Mouse (Mus musculus) midbrain, embryonic 16.5 days (tissue): ENCODE data around the gene Ednra. TPM values are rescaled to one million over a fixed set of nuclear protein-coding genes. Genes with fewer than 3 reads are reported as not detected.

Experiments used
- ATAC-seq: fragments of 200-750 bp; cut with Nextera tagmentation; 2 replicates; pipeline ENCODE4 v1.8.0; 2017; ENCODE audit warnings: moderate TSS enrichment
- H3K27ac ChIP-seq: fragments of 300-500 bp; sonication (generic); 2 replicates; pipeline ENCODE4 v1.5.1; 2014; ENCODE audit warnings: mild to moderate bottlenecking, low read length, mixed read lengths
- H3K27me3 ChIP-seq: fragments of 300-500 bp; sonication (generic); 2 replicates; pipeline ENCODE4 v1.6.1; 2014; ENCODE audit warnings: low read depth, low read length, mixed read lengths; ENCODE audit not compliant: control insufficient read depth, insufficient read depth
- H3K36me3 ChIP-seq: fragments of 300-500 bp; sonication (generic); 2 replicates; pipeline ENCODE4 v1.6.1; 2014; ENCODE audit warnings: mild to moderate bottlenecking, low read length, moderate library complexity, mixed read lengths; ENCODE audit not compliant: control insufficient read depth, insufficient read depth
- H3K4me1 ChIP-seq: fragments of 300-500 bp; sonication (generic); 2 replicates; pipeline ENCODE4 v1.6.1; 2014; ENCODE audit warnings: mild to moderate bottlenecking, low read length, mixed read lengths; ENCODE audit not compliant: control insufficient read depth, insufficient read depth
- H3K4me2 ChIP-seq: fragments of 300-500 bp; sonication (generic); 2 replicates; pipeline ENCODE4 v1.6.1; 2014; ENCODE audit warnings: mild to moderate bottlenecking, low read length, mixed read lengths
- H3K4me3 ChIP-seq: fragments of 300-500 bp; sonication (generic); 2 replicates; pipeline ENCODE4 v1.5.1; 2014; ENCODE audit warnings: low read depth, mild to moderate bottlenecking, low read length, moderate library complexity, mixed read lengths
- H3K9ac ChIP-seq: fragments of 300-500 bp; sonication (generic); 2 replicates; pipeline ENCODE4 v1.6.1; 2014; ENCODE audit warnings: low read depth, low read length, mixed read lengths
- H3K9me3 ChIP-seq: fragments of 300-500 bp; sonication (generic); replicated peaks from 2 replicates; pipeline ENCODE4 v1.6.1; 2014; ENCODE audit warnings: mild to moderate bottlenecking, low read length, mixed read lengths; ENCODE audit not compliant: control insufficient read depth, poor library complexity, severe bottlenecking
- WGBS: fragments of 180-500 bp; shearing (Covaris S2); extraction: QIAGEN DNeasy Blood & Tissue Kit; methylation state at CpG from one replicate; pipeline ENCODE4 v1.1.7; 2014; 5-methylcytosine and 5-hydroxymethylcytosine counted together
- polyA plus RNA-seq: library from polyadenylated mRNA; unstranded; fragments of >200 nt; fragmentation: Nextera tagmentation; extraction: Ambion mirVana; gene quantifications from 2 replicates; pipeline ENCODE4 v1.2.1, GENCODE M21; 2015

The Ednra gene
- polyA plus RNA-seq, 1 experiment from 2014 or later, result 5.1 TPM

DNA sequence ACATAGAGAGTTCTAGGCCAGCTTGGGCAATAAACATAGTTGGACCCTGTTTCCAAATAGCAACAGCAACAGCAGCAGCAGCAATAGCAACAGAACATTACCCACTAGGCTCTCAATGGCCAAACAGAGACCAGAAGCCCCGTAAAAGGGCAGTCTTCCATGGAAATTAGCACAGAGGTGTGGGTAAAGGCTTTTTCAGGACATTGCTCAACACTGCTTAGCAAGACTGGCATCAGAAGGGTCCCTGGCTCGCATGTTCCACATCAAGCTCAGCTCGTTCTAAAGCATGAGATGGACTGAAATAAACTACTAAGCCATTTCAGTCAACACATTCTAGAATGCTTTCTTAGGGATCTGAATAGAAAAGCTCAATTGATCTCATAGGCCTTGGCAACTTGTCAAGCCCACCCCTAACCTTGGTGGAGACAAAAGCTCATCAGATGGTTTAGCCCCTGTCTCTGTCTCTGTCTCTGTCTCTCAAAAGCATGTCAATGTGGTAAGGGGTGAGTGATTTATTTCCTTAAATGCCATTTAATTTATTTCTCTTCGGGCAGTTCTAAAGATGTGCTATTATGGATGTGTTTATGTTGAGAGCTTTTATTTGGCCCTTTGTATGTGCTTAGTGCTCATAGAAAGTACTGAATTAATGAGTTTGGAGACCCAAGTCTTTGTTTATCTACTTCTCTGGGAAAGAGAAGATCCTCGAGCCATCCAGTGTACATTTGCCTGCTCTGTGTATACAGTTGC is 84.0 kb downstream of the Ednra start:
- H3K4me3 ChIP-seq, result no peak overlapping the region
- no peak overlapping the region for H3K27ac ChIP-seq
- H3K4me1 ChIP-seq, result no peaks in the 10 kb centered on the region
- no peaks in the 10 kb centered on the region for H3K36me3 ChIP-seq
- WGBS, result 61% methylated on average over 5 of the region's 5 CpGs
- H3K27me3 ChIP-seq, result no peaks in the 10 kb centered on the region
- no peak for ATAC-seq
- no peak overlapping the region for H3K9ac ChIP-seq
- H3K9me3 ChIP-seq, result no peaks in the 10 kb centered on the region
- H3K4me2 ChIP-seq, result no peak overlapping the region

DNA sequence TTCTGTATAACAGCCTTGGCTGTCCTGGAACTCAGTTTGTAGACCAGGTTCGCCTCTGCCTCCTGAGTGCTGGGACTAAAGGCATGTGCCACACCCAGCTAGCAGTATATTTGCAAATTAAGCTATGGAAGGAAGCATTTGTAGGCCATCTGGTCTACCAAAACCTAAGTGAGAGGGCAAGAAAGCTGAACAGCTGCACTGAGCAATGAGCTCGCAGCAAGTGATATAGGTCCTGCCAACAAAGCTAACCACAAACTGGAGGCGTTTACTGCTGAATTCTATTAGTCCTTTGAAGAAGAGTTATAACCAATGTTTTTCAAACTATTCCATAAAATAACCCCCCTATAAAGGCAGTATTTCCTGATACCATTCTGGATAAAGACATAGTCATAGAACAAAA is 86.7 kb downstream of the Ednra start:
- WGBS, result 93% methylated on average over 3 of the region's 3 CpGs
- Histone ChIP-seq H3K4me3 (no peak overlapping the region), H3K4me2 (no peak overlapping the region), H3K9me3 (no peaks in the 10 kb centered on the region), H3K27ac (no peak overlapping the region), H3K27me3 (no peaks in the 10 kb centered on the region), H3K36me3 (no peaks in the 10 kb centered on the region), H3K4me1 (no peaks in the 10 kb centered on the region), H3K9ac (no peak overlapping the region)
- no peak for ATAC-seq

DNA sequence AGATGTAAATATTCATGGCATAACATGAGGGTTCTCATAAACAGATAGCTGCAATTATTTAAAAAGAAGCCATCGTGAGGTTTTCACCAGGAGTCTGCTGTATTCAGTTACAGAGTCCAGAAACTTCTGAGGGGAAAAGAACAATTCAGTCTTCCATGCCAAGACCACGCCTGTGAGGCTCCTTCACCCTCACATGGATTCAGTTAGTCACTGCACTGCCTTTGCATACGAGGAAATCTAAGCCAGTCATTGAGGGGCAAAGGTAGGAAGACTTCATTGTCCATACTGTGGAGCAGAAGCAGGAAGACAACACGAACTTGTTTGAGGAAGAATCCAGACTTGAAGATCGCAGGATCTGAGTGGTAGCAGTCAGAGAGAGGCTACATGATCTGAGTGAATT is 90.2 kb downstream of the Ednra start:
- H3K27me3 ChIP-seq, result no peaks in the 10 kb centered on the region
- H3K36me3 ChIP-seq, result no peaks in the 10 kb centered on the region
- H3K9ac ChIP-seq, result no peak overlapping the region
- no peak for ATAC-seq
- no peak overlapping the region for H3K27ac ChIP-seq
- H3K9me3 ChIP-seq, result no peaks in the 10 kb centered on the region
- H3K4me1 ChIP-seq, result no peaks in the 10 kb centered on the region
- H3K4me3 ChIP-seq, result no peak overlapping the region
- 80% methylated on average over 5 of the region's 5 CpGs for WGBS
- H3K4me2 ChIP-seq, result no peak overlapping the region

- Histone ChIP-seq H3K27ac (no peak overlapping the region), H3K27me3 (no peaks in the 10 kb centered on the region), H3K36me3 (no peaks in the 10 kb centered on the region), H3K4me2 (no peak overlapping the region), H3K9me3 (no peaks in the 10 kb centered on the region), H3K4me3 (no peak overlapping the region), H3K4me1 (no peaks in the 10 kb centered on the region), H3K9ac (no peak overlapping the region)
- no peak for ATAC-seq
- 88% methylated on average over 2 of the region's 2 CpGs for WGBS
Observed at GRCm38 (mm10) chr8:77633211-77633610, 91.1 kb downstream of the Ednra start.

GRCm38 (mm10) chr8:77630691-77631090 is 93.6 kb downstream of the Ednra start:
- no peak overlapping the region for H3K4me3 ChIP-seq
- H3K4me1 ChIP-seq, result no peaks in the 10 kb centered on the region
- no peak for ATAC-seq
- no peak overlapping the region for H3K27ac ChIP-seq
- no peaks in the 10 kb centered on the region for H3K36me3 ChIP-seq
- no peak overlapping the region for H3K4me2 ChIP-seq
- no peak overlapping the region for H3K9ac ChIP-seq
- 47% methylated on average over 3 of the region's 3 CpGs for WGBS
- no peaks in the 10 kb centered on the region for H3K27me3 ChIP-seq
- H3K9me3 ChIP-seq, result no peaks in the 10 kb centered on the region

- 16% methylated on average over 15 of the region's 15 CpGs for WGBS
- H3K4me2 ChIP-seq, result no peak overlapping the region
- H3K36me3 ChIP-seq, result no peaks in the 10 kb centered on the region
- H3K9me3 ChIP-seq, result no peaks in the 10 kb centered on the region
- H3K27ac ChIP-seq, result no peak overlapping the region; the same call in 1 of the 2 replicates
- no peaks in the 10 kb centered on the region for H3K27me3 ChIP-seq
- ATAC-seq, result peak; percentile 96
- H3K4me1 ChIP-seq, result no peaks in the 10 kb centered on the region
- H3K9ac ChIP-seq, result no peak overlapping the region
- no peak overlapping the region for H3K4me3 ChIP-seq
Observed at GRCm38 (mm10) chr8:77629858-77630537, 94.3 kb downstream of the Ednra start.

DNA sequence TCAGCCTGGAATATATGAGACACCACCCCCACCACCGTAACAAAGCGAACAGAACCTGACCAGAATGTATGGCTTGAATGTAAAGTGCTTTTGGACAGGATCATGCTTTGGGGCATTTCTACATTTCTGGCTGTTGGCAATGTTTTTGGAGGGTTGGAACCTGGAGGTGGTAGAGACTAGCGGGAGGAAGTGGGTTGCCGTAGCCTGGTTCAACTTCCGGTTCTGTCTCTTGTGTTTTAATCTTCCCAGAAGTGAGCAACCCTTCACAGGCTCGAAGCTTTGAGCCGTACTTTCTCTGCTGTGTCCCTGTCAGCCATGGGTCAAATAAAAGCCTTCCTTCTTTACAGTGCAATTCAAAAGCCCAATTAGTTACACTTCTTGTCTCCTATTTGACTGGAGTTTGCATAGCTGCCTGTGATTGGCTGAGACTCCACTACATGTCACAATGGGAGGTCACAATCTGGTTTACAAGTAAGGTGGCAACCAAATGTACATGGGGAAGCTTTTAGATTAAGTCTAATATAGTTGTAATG is 100.5 kb downstream of the Ednra start:
- 60% methylated on average over 7 of the region's 7 CpGs for WGBS

DNA sequence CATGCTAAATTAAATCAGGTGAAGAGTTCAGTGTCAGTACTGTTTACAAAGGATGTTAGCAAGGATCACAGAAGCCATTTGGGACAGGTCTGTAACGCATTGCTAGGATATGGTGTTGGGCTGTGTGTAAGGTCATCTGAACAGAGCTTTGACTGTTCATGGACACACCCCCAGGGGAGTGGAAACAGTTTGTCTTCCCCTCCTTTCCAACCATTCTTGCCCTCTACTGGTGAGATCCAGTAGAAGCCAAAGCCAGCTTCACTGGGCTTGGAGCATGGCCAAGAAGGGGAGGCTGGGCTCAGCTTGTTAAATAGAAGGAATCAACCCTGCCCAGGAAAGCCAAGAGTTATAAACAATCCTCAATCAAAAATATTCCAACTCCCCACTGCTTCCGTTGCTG is 106.3 kb downstream of the Ednra start:
- H3K36me3 ChIP-seq, result no peaks in the 10 kb centered on the region
- no peak overlapping the region for H3K9ac ChIP-seq
- H3K4me2 ChIP-seq, result no peak overlapping the region
- WGBS, result 71% methylated on average over 2 of the region's 2 CpGs
- no peak for ATAC-seq
- no peak overlapping the region for H3K27ac ChIP-seq
- no peaks in the 10 kb centered on the region for H3K9me3 ChIP-seq
- H3K4me3 ChIP-seq, result no peak overlapping the region
- no peaks in the 10 kb centered on the region for H3K27me3 ChIP-seq
- H3K4me1 ChIP-seq, result no peaks in the 10 kb centered on the region

More for the DNA sequence above, 100.5 kb downstream of the Ednra start:
- Histone ChIP-seq H3K36me3 (no peaks in the 10 kb centered on the region), H3K9ac (no peak overlapping the region), H3K4me1 (no peaks in the 10 kb centered on the region), H3K4me2 (no peak overlapping the region), H3K27ac (no peak overlapping the region), H3K27me3 (no peaks in the 10 kb centered on the region), H3K4me3 (no peak overlapping the region), H3K9me3 (no peaks in the 10 kb centered on the region)
- ATAC-seq, result no peak
